Mouse (Mus musculus): Measurements from ENCODE around the gene Btbd1.

Btbd1 gene

GRCm38 (mm10) chr7:81829379-81829894, at the start of gene Btbd1:
Btbd1 (minus strand) TSS chr7:81829431.
- peak; percentile 88 for DNase-seq

DNA sequence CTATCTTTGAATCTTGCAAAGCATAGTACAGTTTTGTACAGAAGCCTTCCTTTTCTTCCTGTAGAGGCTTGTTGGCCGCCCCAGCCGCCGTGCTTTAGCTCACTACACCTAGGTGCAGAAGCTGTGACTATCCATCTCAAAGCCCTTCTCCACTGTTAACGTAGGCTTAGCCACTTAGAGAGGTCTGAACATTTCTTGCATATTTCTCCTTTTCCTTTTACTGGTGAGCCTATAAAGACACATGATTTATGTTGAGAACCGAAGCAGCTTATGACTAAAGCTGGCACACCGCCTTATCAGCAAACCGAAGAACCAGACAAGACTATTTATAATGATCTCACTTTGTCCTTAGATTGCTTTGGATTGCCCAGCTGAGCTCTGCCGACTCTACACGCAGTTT, 46.1 kb upstream of the Btbd1 start:
- peak; percentile 54 for DNase-seq

- no peak for DNase-seq
Observed at GRCm38 (mm10) chr7:81874636-81875035, 45.4 kb upstream of the Btbd1 start.

DNA sequence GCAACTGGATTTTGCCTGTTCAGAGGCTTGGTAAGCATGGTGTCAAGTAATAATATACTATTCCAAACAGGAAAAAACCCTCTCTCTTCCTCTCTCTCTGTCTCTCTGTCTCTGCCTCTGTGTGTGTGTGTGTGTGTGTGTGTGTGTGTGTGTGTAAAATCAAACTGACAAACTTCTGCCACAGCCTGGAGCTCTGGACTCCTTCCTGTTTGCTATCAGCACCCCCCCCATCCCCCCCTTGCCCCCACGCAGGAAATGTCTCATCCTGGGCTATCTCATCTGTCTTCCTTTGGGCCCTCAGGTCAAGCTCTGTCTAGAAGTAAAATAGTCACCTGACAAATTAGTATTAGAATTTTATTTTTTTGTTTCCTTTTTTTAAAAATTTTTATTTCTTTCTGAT, 44.6 kb upstream of the Btbd1 start:
- DNase-seq = no peak

GRCm38 (mm10) chr7:81872493-81873013, 43.3 kb upstream of the Btbd1 start:
- DNase-seq = no peak

GRCm38 (mm10) chr7:81868158-81868557, 38.9 kb upstream of the Btbd1 start:
- DNase-seq = peak; percentile 77

GRCm38 (mm10) chr7:81867231-81867930, 38.1 kb upstream of the Btbd1 start:
- no peak for DNase-seq

GRCm38 (mm10) chr7:81865937-81866336, 36.7 kb upstream of the Btbd1 start:
- no peak for DNase-seq

- no peak for DNase-seq
Observed at GRCm38 (mm10) chr7:81864552-81864951, 35.3 kb upstream of the Btbd1 start.

GRCm38 (mm10) chr7:81862587-81863583, 33.7 kb upstream of the Btbd1 start:
- peak; percentile 25 for DNase-seq

DNA sequence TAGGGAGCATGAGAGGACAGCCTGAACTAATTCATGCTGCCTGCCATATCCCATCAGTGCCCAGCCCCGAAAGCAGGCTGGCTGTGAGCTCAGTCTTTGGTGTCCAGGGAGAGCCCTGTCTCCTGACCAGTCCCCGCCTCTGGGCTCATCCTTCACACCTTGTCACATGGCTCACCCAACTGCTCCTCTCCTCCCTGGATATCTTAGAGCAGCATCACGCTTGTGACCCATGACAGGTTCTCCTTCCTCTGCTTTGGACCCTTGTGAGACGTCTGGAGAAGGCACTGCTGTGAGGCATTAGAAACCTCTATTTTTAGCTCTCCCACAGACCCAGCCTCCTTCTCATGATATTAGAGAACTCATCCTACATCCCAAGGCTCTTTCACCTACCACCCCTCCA, 32.7 kb upstream of the Btbd1 start:
- no peak for DNase-seq

DNA sequence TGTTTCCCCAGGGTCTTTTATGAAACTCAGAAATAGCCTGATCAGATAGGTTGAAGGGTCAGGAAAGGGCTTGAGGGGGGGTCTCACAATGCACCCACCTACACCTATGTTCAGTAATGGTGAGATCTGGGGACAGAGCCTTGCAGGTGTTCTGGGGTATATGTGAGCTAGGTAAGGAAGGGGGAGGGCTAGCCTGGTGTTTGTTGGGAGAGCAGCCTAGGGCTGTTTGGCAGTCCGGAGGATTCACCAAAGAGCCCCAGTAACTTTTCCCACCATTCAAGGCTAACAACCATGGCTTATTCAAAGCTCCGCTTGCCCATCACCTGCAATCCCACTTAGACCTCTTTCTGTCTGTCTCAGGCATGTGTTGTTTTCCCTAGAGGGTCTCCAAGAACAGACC, 32.2 kb upstream of the Btbd1 start:
- DNase-seq = no peak

DNA sequence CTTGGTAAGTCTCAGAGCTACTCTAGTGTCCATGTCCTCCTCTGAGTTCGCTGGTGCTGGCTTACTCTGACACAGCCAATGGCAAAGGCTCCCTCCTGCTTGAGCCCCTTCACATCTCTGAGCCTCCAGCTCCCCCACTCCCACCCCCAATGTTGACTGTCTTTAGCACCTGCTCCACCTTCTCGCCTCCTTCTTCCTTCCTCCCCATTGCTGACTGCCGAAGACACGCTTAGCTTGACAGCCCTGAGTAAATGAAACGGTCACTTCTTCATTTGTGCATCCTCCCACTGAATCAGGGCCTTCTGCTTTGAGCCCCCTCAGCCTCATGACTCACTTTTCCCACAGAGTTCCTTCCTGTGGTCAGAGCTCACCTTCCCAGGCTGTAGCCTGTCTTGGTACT, 31.8 kb upstream of the Btbd1 start:
- no peak for DNase-seq

- DNase-seq = peak; percentile 39
Observed at GRCm38 (mm10) chr7:81860071-81860470, 30.8 kb upstream of the Btbd1 start.

GRCm38 (mm10) chr7:81858968-81859721, 29.9 kb upstream of the Btbd1 start, which contains the start of gene Tm6sf1:
Tm6sf1 (plus strand) TSS chr7:81859001.
- DNase-seq = peak; percentile 42

DNA sequence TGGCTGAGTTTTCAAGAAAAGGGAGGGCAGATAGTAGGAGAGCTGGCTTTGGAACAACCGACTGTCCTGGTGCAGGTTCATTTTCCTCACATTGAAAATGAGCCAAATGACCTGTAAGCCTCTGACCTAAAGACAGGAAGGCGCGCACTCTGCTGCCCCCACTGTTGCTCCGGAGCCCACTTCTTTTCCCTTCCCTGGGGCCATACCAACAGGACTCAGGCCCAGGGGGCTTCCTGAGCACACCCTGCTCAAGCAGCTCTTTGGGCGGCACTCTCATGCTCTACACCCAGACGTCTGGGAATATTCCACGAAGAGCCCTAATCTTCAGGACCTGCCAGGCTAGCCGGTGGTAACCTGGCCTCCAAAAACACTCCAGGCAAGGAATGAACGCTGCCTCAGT, 29.0 kb upstream of the Btbd1 start:
- no peak for DNase-seq

- no peak for DNase-seq
Observed at GRCm38 (mm10) chr7:81856221-81856620, 27.0 kb upstream of the Btbd1 start.

GRCm38 (mm10) chr7:81855694-81856093, 26.5 kb upstream of the Btbd1 start, which contains the start of gene Gm10160:
Gm10160 (minus strand) TSS chr7:81855794.
- no peak for DNase-seq

GRCm38 (mm10) chr7:81854568-81855307, 25.5 kb upstream of the Btbd1 start:
- no peak for DNase-seq

- DNase-seq = no peak
Observed at GRCm38 (mm10) chr7:81851706-81852105, 22.5 kb upstream of the Btbd1 start.

- no peak for DNase-seq
Observed at GRCm38 (mm10) chr7:81850171-81850570, 20.9 kb upstream of the Btbd1 start.

GRCm38 (mm10) chr7:81849633-81850032, 20.4 kb upstream of the Btbd1 start:
- no peak for DNase-seq

Data from right cerebral cortex, postnatal 14 days (tissue).